Mouse (Mus musculus): ENCODE measurements around the gene Sdc3. TPM values are rescaled to one million over a fixed set of nuclear protein-coding genes. Genes with fewer than 3 reads are reported as not detected.

Gene Sdc3
- polyA plus RNA-seq, 1 experiment from 2014 or later, result 10.1 TPM

Other genes with a start within 250 kb of the Sdc3 start
- not detected in 2 replicates for gene Nkain1, start 218.4 kb upstream of the Sdc3 start, polyA plus RNA-seq (2015; fragmentation: Nextera tagmentation; extraction: Ambion mirVana)
- gene Pum1, start 129.2 kb upstream of the Sdc3 start, polyA plus RNA-seq (2015; fragmentation: Nextera tagmentation; extraction: Ambion mirVana), result 31.7 and 35.7 TPM in 2 replicates
- 80.7 and 81.0 TPM in 2 replicates for gene Laptm5, start 120.6 kb downstream of the Sdc3 start, polyA plus RNA-seq (2015; fragmentation: Nextera tagmentation; extraction: Ambion mirVana)
- 0.07 and 0.23 TPM in 2 replicates for gene Matn1, start 151.8 kb downstream of the Sdc3 start, polyA plus RNA-seq (2015; fragmentation: Nextera tagmentation; extraction: Ambion mirVana)

All from liver, embryonic 15.5 days (tissue).